Mouse (Mus musculus): ENCODE data around the gene Morn1.

The Morn1 gene

DNA sequence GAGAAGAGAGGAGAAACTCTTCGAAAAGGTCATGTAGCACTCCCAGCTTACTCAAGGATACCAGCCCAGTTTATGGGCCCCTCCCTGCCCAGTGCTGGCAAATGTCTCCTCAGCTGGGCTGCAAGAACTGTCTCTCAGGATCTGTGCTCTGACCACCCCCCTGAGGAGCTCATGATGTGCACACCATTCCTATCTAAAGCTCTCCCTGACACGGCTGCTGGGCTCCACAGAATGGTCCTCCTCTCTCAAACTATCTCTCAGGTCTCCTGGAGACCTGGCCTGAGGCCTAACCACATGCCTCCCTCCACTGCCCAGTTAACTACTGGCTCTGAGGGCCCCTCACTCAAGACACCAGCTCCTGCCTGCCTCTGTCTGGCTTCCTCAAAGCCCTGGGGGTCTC is 53.8 kb downstream of the Morn1 start:
- DNase-seq (ENCODE audit: low spot score) = no peak

DNA sequence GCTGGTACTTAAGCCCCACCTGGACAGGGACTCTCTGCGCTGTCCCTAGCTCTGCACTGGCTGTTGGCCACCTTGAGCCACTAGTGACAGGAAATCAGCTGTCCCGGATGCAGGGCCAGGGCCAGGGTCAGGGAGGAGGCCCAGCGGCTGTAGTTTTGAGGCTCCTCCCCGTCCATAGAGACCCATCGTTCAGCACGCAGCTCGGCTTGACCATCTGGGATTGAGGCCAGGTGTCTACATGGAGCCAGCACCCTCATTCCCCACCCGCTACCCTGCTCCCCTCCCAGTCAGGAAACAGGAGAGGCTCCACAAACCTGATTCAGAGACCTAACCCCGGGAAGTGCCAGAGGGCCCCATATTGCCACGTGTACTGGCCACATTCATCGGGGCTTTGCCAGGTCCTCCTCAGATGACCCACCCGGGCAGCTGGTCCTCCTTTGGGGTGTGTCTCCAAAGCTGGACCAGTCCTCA is 54.5 kb downstream of the Morn1 start:
- no peak for DNase-seq (ENCODE audit: low spot score)

DNA sequence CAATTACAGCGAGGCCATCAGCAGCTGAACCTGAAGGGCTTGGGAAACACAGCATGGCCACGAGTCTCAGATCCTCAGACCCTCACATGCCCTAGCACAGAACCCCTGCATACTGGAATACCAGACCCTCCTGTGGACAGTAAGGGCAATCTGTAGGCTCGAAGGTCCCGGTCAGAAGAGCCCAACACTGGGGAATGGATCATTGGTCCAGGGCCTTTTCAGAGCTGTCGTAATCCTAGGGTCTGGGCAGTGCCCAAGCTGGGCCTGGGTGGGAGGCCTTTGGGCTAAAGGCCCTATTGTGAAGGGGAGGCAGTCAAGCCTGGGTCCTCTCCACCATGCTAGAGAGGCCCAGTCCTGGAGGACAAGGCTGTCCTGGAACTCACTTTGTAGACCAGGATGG is 56.5 kb downstream of the Morn1 start:
- no peak for DNase-seq (ENCODE audit: low spot score)

DNA sequence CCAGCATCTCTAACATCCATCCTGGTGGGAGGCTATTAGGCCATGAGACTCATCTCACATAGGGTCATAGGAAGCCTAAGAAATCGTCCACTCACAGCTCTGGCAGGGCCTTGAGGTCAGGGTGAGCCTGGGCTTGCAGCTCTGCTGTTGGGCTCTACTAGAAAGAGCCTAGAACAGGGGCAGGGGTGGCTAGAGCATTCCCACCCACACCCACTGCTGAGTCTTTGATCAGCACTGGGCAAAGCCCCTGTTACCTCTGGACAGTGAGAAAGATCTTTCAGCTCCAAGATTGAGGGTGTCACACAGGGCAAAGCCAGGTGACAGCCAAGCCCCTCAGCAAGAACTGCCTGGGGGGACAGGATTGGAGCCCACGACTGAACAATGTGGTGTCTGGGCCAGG is 57.0 kb downstream of the Morn1 start:
- no peak for DNase-seq (ENCODE audit: low spot score)

DNA sequence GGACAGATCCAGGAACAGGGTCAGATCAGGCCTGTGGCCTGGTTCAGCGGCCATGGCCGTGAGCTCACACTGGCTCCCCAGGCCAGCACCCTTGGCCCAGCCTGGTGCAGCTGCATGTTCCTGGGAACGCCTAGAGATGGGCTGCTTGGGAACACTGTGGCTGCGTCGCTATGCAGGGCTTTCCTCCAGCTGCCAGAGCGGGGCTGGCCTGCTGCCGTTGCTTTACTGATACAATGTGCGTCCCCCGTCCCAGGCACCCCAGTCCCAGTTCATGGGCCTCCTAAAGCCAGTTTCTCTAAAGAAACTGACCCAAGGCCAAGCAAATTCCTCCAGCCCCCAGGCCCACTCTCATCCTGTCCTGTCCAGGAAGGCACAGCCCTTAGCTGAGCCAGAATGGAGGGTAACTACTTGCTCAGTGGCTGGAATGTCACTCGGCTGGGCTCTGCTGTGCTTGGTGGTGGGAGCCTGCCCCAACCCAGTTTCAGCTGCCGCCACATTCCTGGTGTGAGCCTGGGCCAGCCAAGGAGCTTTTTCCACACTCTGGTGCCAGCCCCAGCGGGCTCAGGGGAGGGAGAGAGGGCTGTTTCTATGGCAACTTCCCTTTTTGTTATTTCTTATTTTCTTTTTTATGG is 57.6 kb downstream of the Morn1 start:
- peak; percentile 76 for DNase-seq (ENCODE audit: low spot score)

DNA sequence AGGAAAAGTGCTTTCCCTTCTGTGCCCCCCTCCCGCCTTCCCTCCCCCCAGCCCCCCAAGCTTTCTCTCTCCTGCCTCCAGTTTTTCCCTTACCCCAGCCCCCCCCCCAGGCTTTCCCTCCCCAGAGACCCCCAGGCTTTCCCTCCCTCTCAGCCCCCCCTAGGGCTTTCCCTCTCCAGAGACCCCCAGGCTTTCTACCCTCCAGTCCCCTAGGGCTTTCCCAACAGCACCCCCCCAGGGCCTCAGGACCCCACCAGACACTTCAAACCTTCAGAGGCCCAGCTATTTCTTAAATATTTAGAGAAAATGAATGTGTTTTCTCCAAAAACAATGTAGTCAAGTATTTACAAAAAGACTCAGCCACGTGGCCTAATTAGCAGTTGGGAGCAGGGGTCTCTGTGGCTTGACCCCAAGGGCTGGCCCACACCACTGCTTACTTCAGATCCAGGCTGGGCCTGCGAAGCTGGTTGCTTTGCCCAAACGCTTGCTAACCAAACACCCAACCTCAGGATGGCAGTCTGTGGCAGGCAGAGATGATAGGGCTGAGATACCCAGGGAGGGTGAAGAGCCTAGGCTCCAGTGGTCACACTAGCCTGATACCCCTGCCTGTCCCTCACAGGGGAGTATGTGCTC is 58.3 kb downstream of the Morn1 start:
- no peak for DNase-seq (ENCODE audit: low spot score)

DNA sequence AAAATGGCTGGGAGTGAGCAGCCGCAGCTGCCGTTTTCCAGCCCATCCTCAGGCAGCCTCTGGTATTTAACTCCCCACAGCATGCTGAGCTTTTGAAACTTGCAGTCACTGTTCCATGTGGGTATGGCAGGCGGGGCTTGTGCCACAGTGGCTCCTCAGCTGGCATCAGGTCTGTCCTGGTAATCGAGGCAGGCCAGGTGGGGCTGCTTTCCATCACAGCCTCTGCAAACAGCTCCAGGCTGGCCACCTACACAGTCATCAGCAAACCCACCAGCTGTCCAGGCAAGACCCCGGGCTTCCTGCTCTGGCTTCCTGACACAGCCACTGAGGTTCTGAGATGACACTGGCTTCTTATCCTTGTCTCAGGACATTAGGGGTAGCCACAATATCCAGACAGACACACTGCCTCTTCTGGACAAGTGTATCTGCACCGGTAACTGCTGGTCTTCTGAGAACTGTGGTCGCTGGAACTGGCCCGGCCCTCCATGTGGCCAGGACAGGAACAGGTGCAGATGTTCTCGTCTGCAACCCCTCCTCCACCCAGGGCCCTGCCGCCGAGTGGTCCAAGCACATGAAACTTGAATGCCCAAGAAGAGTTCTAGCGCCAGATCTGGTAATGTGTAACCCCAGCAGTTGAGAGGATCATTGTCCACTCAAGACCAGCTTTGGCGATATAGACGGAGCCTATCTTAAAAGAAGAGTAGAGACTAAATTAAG is 59.9 kb downstream of the Morn1 start:
- DNase-seq (ENCODE audit: low spot score) = no peak

DNA sequence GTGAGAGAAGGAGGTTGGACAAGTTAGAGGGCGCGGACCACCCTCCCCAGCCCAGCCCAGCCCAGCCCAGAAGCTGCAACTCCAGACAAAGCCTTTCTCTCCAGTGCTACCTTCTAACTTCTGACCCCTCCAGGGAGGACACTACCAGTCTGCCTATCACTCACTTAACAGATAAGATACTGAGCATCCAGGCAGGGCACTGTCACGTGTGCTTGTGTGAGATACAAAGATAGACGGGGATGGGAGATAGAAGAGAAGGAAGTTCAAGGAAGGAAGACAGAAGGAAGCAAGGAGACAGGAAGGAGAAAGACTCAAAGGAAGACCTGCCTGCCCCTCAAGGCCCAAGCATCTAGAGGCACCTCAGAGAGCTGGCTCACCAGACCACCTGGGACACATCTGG is 62.1 kb downstream of the Morn1 start:
- no peak for DNase-seq (ENCODE audit: low spot score)

DNA sequence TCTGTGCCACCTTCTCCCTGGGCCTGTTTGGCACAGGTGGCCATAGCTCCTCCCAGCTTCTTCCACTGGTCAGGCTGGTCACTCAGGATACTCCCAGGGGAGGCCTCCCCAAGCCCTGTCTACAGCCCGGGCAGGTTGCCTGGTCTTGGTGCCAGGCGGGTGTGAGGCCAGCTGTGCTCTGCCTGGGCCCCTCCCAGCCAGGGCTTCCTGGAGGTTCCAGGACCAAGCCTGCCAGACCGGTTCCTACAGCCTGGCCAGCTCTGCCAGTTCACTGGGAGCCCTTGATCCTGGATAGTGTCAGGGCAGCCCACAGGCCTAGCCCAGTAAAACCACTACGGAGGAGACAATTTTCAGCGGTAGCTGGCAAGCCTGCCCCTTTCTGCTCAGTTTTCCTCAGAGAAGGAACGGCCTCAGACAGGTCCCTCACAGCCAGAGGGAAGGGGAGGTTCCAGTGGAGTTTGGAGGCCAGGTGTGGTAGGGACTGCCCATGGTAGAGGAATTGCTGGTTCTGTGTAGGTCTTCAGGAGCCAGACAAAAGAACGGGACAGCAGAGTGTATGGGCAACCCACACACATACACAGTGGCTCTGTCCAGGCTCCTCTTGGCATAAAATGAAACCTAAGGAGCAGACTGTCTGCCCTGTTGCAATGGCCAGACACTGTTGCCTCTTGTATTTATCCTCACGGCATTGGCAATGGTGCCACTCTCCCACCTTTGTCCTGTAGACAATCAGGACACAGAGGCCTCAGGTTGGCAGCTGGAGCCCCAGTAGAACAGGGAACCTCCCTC is 62.7 kb downstream of the Morn1 start:
- DNase-seq (ENCODE audit: low spot score) = no peak

DNA sequence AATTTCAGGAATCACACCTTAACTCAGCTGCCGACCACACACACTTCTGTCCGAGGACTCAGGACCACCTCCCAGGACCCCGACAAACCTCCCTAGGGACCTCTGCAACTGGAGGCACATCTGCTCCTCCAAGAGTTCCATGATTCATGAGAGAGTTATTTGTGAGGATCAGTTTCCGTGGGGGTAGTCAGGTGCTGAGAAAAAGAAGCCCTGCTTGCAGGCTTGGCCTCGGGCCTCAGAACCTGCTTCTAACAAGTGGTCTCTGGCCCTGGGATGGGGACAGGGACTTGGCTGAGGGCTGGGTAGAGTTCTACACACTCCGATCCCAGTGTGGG is 63.5 kb downstream of the Morn1 start:
- no peak for DNase-seq (ENCODE audit: low spot score)

DNA sequence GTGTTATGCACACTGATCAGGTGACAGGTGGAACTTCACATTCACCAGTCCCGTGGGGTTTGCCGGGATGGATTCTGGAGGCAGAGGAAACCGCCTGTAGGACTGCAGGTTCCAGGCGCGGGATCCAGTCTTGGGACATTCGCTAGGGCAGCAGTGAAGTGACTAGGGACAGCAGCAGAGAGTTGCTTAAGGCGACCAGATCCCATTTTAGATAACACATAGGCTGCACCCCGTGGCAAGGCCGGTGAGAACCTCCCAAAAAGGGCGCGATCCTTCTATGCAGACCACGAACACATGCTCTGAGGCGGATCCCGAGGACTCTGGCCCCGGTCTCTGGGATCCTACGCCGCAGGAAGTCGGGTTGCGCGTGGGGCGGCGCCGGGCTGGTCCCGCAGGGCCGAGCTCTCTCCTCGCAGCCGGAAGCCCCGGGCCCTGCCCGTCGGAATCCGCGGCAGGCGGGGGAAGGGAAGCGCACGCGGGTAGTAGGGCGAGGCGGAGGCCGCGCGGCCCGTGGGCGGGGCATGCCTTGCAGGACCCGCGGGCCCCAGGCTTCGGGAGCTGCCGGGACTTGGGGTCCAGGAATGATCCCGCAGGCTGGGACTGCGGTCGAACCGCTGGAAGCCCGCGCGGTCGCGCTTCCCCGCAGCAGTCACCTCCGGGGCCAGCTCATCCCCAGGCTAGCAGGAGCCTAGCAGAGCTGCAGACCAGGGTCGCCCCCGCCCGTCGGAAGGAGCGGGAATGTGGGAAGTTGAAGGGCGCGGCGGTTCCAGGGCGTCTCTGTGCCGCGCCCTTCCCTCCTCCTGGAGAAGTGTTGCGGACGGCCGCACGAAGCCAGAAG is 64.1 kb downstream of the Morn1 start:
- peak; percentile 79 for DNase-seq (ENCODE audit: low spot score)

DNA sequence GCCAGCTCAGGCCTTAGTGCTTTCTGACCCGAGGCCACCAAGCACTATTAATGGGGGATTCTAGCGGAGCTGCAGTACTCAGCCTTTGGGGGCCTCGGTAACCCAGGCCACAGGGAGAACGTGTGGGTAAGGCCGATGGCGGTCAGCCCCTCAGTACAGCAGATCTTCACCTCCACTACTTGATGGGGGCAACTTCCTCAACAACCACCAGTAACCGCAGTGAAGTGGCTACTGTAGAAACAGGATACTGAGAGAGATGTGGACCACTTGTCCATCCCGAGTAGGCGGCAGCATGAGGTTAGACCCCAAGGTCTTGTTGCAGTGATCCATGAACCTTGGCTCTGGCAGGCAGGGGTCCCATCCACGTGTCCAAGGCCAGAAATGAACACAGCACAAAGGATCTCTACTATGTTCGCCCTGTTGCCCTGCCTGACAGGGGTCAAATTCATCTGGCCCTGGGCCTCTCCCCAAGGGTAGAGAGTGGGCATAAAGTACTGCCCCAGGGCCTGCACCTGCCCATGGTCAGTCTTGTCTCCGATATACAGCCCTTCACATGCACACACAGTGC is 64.9 kb downstream of the Morn1 start:
- DNase-seq (ENCODE audit: low spot score) = peak; percentile 28

DNA sequence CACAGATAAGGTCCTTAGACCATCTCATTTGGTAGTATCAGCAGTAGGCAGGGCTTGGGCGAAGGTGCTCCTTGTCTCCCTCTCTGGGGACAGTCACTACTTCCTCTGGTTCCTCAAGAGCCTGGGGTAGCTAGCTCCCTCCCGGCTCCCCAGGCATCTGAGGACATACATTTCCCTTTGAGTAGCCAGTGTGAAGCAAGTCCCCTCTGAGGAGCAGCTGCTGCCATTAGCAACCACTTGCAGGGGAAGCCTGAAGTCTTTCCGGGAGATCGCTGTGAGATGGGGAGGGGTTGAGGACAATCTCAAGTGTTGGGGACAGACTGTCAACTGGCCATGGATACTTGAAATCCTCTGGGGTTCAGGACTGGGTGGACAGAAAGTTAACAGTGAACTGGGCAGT is 65.5 kb downstream of the Morn1 start:
- DNase-seq (ENCODE audit: low spot score) = no peak

DNA sequence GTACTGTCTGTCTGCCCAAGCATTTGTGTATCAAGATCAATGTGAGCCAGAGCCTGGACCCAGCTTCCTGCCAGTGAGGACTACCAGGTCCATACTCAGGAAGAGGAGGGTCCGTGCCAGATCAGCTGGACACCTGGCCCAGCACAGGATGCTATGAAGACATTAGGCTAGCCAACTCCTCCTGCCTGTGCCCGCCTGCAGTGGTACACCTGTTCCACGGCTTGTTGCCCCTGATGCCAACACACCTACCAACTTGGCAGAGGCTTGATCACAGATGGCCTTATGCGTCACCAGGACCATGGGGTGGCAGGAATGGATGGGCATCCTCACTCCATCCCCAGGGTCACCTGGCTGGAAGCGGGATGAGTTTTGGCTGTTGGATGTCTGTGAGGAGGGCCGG is 66.1 kb downstream of the Morn1 start:
- DNase-seq (ENCODE audit: low spot score) = no peak

DNA sequence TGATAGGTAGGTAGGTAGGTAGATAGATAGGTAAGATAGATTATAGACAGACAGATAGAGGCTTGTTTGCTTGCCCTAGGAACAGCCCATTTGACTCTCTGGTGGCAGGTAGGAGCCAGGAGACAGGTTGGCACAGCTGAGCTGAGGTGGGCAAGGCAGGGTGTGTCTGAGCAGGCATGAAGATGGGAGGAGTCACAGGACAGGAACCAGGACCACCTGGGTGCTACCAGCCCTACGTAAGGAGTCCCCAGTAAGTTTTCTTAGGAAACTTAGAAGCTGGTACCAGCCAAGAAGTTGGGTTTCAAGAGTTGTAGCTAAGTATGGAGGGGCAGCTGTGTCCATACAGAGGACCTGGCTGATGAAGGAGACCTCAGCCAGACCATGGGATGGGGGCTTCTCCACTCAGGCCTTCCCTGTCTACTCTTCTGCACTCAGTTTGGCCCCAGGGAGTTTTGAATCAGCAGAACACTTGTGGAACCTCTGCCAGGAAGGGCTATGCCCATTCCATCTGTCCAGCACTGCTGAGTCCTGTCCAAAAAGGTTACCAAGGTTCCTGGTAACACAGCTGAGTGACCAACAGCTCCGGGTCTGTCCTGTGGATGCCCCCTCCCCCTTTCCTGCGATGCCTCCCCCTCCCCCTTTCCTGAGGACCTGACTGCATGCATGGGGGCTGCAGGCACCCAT is 67.2 kb downstream of the Morn1 start:
- DNase-seq (ENCODE audit: low spot score) = no peak

DNA sequence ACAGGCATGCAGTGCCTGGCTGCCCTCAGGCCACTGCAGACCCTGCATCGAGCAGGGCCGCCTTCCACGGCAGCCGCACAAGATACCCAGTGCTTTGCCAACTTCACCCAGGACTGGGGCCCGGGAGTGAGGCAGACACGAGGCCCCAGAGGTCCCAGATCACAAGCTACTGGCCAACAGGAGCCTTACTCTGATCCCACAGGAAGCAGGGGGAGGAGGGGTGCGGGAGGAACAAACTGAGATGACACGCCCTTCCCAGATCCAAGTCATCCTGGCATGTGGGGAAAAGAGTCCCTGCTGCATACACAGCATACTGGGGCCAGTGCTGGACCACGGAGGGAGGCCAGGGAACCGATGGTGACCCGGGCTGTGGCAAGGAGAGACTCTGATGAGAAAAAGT is 68.6 kb downstream of the Morn1 start:
- no peak for DNase-seq (ENCODE audit: low spot score)

DNA sequence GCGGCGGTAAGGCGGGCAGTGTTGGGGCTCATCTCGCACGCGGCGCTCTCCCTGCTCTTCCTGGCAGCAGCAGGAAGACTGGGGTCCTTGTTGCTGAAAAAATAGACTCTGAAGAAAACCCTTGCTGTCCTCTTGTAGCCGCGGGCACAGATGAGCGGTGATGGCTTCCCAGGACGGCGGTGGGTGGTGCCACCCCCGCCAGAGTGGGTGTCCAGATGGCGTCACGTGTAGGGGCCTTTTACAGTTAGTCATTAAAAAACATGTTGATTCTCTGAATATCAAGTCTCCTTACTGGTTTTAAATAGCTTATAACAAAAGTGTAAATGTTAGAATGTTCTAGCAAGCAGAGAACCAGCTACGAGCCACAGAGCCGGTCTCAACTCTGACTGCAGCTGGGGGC is 70.4 kb downstream of the Morn1 start:
- no peak for DNase-seq (ENCODE audit: low spot score)

DNA sequence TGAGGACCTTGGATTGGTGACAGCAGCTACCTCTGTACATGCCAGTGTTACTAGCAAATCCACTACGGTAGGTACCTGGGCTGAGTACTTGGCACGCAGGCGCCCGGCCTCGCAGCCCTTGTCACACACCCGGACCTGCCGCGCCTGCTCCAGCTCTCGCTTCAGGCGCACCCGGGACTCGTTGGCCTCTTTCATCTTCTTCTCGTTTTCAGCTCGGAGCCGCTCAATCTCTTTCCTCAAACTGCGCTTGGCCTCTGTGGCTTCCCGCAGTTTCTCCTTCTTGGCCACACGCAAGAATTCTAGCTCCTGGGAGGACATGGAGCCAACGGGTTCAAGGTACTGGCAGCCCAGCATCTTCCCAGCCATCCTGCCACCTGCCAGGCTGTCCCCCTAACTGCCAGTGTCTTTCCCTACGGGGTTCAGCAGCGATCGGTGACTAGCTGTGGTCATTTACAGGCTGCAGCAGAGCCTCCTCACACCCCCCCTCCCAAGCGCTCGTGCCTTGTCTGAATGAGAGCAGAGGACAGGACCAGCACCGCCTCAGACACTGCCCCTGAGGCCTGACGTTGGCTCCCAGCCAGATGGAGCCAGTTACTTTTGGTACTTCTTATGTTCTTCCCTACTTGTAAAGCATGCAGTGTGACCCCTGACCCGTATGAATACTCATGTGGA is 71.6 kb downstream of the Morn1 start:
- no peak for DNase-seq (ENCODE audit: low spot score)

DNA sequence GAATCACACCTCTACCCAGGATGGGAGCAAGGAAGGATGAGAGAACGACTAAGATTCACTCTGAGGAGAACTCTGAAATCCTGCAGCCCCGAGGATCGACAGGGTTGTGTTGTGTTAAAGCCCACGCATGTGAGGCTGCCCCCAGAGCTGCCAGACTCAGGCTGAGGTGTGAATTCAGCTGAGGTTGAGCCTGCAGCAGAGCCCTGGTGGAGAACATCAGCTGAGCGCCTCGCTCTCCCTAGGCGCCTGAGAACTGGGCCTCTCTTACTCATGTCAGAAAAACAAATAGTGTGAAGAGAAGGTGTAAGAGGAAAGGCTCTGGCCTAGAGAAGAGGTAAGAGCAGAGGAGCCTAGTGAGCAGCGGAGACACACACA is 72.2 kb downstream of the Morn1 start:
- DNase-seq (ENCODE audit: low spot score) = no peak
